Comparison of ENCODE assay signal across 17 mouse cellular contexts in genomic region chr16:84902995-84903394, GRCm38 (mm10).
"Had no signal": no experiment of that assay in that cellular context is flagged by ENCODE, and none has a peak within 500 bp of the region (broad histone marks: within the 10 kb centered on the region; RNA-seq: fewer than 3 reads in every experiment).

No protein-coding gene starts in this region.

- H3K4me1 ChIP-seq: limb, embryonic 13.5 days; liver, embryonic 12.5 days; liver, embryonic 15.5 days; lung, embryonic 15.5 days had no signal

- H3K9me3 ChIP-seq: limb, embryonic 13.5 days; liver, embryonic 12.5 days; liver, embryonic 15.5 days; lung, embryonic 15.5 days had no signal

- DNase-seq: kidney, adult 2 months; kidney, postnatal 10 days; kidney, postnatal 4 days; layer of hippocampus, postnatal 36 days; left cerebral cortex, postnatal 4 days; liver; lung, adult 18-20 months; lung, postnatal 14 days; midbrain, embryonic 14.5 days; thymus, adult 18-20 months; thymus, postnatal 36 days had no signal

- ATAC-seq: liver, embryonic 12.5 days had no signal

- H3K36me3 ChIP-seq: limb, embryonic 13.5 days; liver, embryonic 12.5 days; liver, embryonic 15.5 days; lung, embryonic 15.5 days had no signal

- H3K4me3 ChIP-seq: left cerebral cortex, adult 2 months; limb, embryonic 13.5 days; liver, embryonic 12.5 days; liver, embryonic 15.5 days; lung, embryonic 15.5 days had no signal

- H3K27ac ChIP-seq: left cerebral cortex, adult 2 months; limb, embryonic 13.5 days; liver, embryonic 12.5 days; liver, embryonic 15.5 days; lung, embryonic 15.5 days; macrophage had no signal

- H3K27me3 ChIP-seq: limb, embryonic 13.5 days; liver, embryonic 12.5 days; liver, embryonic 15.5 days; lung, embryonic 15.5 days had no signal

- H3K9ac ChIP-seq: limb, embryonic 13.5 days; liver, embryonic 12.5 days; liver, embryonic 15.5 days; lung, embryonic 15.5 days had no signal

- H3K4me2 ChIP-seq: limb, embryonic 13.5 days; liver, embryonic 12.5 days; liver, embryonic 15.5 days; lung, embryonic 15.5 days had no signal
